Mouse (Mus musculus): ENCODE results near the gene Cox11.

The Cox11 gene

DNA sequence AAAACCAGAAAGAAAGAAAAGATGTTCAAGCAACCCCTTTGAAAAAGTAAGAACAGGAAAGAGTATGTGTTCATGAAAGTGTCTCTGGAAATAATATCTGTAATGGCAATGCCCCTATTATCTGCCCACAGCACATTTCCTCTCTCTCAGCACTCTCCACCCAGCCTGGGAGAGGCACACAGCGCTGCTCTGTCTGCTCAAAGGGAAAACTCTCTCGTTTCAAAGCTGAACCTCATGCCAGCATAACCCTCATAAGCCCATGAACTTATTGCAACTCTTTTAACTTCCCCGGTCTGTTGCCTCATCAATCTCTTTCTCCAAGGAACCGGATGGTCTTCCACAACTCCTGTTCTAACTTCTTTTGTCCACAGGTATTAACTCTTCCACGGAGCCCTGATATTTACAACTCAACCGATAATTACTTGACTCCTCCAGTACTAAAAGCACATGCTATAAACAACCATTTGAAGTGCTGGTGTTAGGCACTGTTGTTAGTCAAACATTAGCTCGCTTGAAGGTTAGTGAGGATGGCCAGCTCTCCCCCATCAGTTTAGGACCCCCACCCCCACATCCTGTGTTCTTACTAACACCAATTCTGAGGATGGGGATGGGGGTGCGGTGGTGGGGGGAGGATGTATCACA lies 26.5 kb downstream of the Cox11 start:
- no peak for DNase-seq (ENCODE audit: low spot score)

DNA sequence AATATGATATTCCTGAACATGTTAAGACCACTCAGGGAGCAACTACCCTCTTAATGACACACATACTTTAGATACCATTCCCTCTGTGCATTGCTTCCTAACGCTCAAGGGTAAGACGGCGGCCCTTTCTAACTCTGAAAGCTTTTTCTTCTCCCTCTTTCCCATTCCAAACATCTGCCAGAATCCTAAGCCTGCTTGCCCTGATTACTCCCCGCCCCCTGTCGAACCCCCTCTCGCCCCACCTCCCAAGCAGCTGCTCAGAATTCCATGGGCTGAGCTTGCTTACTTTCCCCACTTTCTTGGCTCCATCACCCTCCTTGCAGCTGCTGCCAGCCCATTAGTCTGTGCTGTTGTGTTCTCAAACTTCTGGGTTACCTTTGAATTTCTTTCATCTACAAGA lies 27.2 kb downstream of the Cox11 start:
- DNase-seq (ENCODE audit: low spot score): no peak

DNA sequence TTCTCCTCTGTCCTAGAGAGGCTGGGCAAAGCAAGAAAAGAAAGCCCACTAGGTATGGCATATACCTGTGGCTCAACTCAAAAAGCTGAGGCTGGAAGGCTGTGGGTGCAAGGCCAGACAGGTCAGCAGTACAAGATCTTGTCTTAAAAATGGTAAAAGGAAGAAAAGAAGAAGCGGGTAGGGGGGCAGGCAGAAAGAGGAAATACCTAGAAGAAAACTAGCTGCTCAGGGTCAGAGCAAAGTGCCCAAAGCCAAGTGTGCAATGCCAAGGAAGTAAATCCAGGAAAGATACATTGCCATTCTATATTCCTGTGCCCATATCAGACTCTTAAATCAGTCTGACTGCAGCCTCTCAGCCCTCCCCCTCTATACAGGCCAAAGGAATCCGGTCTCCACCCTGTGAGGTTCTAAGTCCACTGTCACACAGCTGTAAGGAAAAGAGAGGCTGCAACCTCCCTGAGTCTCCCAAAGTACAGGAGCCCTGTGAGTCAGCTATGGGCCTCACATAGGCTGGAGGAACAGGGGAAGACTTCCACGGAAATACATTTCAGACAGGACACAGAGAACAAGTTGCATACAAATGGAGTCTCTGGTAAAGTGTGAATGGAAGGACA lies 28.3 kb downstream of the Cox11 start:
- DNase-seq (ENCODE audit: low spot score): no peak

DNA sequence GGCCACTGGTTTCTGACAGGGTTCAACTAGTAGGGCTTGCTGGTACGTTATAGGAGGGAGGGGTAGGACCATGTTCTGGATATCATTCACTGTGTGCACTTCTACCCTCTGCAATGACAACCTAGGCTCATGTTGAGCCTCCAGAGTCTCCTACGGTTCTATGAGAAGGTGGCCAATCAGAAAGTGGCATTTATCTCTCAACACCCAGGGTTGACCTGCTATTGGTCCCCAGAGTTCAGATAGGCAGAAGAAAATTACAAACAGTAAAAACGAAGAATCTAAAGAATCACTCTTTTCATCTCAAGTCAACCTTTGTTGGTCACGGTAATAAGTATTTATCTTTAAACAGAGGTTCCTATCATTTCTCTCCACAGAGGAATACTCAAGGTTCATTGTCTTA lies 28.9 kb downstream of the Cox11 start:
- no peak for DNase-seq (ENCODE audit: low spot score)

DNA sequence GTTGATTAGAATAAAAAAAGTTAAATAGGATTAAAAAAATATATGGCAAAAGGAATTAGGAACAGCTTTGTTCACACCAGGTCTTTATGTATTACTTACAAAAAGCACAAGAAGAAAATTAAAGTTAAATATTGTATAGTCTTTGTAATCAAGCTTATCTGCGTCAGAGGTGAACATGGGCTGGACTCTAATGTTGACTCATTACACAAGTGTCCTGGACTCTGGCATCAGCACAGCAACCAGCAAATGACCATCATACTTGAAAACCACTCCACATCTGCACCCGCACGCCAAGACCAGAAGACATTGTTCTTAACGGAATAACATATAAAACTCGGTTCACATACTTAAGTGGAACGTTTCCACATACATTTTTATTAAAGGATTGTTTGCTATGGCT lies 29.4 kb downstream of the Cox11 start:
- DNase-seq (ENCODE audit: low spot score): no peak

DNA sequence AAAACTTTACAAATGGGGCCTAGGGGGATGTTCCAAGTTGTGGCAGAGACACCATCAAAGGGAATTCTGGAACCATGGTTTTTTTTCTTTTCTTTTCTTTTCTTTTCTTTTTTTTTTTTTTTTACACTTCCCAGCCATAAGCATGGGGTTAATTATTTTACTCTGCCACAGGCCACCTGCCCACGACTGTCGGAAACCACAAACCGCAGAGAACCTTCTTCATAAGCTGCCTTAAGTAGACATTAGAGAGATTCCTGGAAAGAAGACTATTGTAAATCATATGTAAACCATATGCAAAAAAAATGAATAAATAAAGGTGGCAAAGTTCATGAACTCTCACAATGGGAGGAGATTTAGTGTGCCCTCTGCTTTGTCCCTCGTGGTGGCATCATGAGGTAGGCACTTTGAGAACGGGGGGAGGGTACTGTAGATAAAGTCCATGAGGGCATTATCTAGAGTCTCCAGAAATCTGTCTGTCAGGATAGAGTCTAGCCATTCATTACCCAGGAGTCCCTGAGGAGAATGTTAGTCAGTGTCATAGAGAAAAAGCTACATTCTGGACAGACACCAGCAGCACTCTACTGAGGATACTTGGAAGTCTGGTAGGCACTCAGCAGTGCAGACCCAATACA lies 37.6 kb downstream of the Cox11 start:
- DNase-seq (ENCODE audit: low spot score): no peak

DNA sequence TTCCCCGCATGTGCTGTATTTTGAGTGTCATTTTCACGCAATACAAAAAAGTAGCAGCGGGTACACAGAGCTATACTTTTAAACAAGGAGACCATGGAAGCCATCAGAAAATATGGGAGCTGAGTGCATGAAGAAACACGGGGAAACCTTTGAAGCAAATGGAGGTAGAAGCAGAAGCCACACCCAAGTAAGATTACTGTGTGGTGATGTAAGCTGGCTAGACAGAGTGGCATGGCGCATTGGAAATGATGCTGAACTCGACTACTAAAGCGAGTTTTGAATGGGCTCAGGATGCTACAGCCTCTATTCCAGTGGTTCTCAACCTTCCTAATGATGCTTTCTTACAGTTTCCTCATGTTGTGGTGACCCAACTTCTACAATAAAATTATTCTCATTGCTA lies 39.1 kb downstream of the Cox11 start:
- no peak for DNase-seq (ENCODE audit: low spot score)

DNA sequence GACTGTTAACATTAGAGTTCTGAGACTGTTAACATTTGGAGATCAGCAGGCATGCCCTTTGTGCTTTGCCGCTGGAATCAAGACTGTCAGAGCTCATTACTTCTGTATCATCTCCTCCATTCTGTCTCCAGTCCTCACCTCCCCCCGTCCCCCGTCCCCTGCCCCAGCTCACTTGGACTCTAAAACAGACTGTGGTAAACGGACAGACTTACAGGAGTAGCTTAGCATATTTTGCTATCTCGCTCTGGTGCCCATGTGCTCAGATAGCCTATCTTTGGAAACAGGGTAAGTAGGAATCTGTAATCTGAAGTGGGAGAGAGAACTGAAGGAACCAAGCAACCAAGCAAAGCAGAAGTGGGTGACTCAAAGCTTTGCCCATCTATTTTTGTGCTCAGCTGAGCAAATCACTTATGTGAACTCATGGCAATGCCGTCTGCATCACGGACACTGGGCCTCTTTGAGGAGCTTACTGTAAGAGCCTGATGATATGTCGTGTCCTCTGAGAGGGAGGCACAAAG lies 39.9 kb downstream of the Cox11 start:
- DNase-seq (ENCODE audit: low spot score): no peak

DNA sequence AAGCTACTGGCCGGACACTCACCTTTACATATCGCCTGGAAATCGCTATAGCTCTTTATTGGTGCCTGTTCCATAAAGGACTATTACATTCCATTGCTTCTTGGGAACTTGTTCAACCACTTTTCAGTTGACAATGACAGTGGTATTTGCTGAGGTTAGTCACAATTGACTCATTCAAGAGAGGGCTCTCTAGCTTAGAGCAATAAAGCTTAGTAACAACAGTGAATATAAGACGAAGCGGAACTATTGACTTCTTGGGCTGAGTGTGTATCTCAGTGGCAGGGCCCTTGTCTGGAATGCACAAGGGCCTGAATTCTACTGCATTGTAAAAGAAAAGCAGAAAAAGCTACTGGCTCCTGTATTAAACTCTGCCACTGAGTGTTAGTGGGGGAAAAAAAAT lies 40.6 kb downstream of the Cox11 start:
- no peak for DNase-seq (ENCODE audit: low spot score)

DNA sequence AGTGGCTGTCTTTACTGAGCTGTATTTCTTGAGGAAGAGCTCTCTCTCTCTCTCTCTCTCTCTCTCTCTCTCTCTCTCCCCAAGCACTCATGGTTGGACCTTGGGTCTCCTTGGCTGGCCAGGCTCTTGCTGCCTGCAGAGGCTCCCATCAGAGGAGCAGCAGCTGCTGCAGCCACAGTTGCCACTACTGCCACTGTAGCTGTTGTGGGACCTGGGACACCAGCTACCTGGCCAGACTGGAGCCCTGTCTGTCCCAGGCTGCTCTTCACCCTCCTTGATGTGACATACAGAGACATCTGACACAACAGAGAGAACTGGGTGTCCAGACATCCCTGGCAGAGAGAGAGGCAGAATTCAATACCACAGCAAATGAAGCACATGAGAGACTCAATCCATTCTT lies 43.2 kb downstream of the Cox11 start:
- DNase-seq (ENCODE audit: low spot score): no peak

DNA sequence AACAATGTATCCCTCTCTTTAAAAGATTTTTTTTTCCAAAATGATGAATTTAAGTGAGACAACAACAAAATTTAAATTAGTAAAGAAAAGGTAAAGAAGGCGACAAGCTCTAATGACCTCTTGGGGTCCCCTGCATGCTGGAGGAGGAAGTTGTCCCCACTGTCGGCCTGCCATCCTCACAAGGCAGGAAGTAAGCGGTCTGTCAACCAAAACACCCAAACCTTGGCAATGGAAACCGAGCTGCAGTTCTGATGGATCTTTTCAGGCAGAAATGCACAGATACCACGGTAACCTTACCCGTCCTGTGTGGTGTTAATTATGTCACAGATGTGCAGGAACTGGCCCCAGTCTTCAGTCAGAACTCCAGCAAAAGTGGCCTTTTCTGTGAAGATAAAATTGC lies 46.8 kb downstream of the Cox11 start:
- no peak for DNase-seq (ENCODE audit: low spot score)

DNA sequence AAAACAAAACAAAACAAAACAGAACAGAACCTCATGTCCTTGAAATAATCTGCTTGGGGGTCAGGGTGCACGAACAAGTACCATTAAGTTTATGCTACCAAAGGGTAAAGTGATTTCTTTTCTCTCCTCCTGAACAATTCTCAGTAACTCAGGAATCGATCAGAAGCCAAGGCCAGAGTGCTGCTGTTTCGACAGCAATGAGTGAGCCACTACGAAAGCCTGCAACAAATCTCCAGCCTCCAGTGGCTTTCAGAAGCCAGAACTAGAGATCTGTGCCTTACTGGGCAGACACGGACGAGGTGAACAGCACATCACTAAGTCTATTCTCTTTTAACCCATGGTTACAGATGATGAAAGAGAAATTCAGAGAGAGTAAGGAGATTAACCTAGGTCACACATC lies 47.2 kb downstream of the Cox11 start:
- no peak for DNase-seq (ENCODE audit: low spot score)

DNA sequence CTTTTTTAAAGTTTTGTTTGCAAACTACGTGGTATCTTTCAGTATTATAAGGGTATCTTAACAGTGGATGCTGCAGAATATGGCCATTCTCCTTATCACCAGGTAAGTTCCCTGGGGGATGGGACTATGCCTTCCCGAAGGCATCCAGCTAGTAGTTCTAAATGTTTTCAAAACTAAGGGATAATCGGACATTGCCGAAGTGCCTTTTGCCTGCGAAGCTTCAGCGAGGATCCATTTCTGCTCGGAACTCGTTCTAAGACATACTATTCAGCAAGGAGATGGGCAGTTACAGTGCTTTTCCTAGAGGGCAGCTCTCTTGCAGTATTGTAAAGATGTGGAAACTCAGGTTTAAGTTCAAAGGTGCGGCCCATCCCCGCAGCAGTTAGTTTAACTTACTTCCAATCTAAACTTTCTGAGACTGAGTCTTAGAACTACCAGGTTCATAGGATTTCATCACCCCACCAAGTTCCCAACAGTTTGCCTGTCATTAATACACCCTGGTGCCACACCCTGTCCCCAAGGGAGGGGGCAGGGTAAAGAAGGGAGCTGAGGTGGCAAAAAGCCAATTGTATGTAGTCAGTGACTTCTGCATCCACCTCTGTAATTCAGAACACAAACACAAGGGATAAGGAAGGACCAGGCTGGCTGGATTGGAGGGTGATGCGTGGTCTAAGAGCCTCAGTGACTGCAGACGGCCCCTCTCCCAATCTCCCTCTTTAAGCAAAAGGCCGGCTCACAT lies 48.5 kb downstream of the Cox11 start:
- DNase-seq (ENCODE audit: low spot score): no peak

DNA sequence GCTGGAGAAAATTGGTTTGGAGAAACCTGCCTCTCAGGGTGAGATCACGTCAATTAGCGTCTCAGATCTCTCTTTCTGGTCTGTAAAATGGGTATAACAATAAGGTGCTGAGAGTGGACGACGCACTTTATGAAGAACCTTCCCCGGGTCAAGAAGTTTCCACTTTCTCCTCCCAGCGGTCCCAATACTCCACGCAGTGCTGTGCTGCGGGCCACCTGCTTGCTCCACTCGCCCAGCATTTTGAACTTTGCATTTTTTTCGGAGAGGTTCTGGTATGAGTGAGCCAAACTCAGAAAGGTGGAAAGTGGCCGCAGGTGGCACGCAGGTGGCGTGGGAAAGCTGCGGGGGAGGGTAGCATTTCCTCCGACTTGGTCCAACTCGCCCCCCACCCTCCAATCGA lies 49.1 kb downstream of the Cox11 start:
- DNase-seq (ENCODE audit: low spot score): no peak

DNA sequence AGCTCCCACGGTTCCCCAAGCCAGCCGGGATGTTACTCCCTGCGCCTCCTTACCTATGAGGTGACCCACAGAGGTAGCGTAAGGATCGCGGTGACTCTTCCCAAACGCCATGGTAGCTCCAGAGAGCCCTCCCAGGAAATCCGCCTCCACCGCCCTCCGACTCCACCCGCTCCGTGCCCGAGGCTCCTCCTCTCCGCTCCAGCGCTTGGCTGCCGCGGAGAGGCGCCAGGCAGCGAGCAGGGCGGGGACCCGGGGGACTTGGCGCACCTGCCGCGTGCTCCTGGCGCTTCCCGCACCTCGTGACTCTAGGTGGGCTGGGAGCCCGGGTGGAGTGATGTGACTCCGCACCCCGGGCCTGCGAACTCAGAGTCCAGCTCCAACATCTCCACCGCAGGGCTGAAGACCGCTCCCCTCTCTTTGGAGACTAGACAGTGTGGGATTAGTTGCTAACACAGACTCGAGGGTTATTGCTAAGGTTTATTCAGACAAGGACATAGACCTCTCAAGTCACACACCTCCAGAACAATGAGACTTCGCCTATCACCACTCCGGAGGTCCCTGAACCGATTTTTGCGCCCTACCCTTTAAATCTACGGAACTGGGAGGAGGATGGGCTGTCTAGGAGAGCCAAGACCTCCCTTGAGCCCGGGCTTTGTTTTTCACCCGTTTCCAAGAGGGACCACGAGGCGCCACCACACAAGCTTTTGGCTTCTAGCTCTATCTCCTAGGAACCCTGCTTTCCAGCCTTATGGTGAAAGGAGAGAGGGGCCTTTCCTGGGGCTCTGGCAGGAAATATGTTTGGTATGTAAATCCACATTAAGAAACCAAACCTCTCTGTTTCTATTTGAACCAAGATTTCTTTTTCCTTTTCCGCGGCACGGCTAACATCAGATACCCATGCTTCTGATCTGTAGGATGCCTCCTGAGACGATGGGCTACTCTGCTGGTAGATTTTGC lies 49.8 kb downstream of the Cox11 start, which contains the start of gene Tom1l1:
Gene Tom1l1 (minus strand): TSS at position 907 of the 957 bp plus-strand sequence.
- peak; percentile 80 for DNase-seq (ENCODE audit: low spot score)

DNA sequence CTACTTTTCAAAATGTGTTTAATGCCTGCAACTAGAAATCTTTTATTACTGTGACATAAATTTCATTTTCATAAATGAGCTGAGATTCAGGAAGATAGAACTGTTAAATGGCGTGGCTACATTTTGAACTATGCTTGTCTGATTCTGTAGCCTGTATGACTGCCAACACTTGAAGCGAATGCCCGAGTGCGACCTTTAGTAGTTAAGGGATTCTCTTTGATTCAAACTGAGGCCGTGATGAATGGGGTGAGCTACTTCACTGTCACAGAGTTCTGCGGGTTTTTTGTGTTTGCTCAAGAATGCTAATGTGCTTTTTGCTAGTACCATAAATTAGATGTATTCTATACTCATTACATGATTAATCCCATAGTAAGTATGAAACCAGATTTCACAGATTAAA lies 52.4 kb downstream of the Cox11 start:
- DNase-seq (ENCODE audit: low spot score): no peak

DNA sequence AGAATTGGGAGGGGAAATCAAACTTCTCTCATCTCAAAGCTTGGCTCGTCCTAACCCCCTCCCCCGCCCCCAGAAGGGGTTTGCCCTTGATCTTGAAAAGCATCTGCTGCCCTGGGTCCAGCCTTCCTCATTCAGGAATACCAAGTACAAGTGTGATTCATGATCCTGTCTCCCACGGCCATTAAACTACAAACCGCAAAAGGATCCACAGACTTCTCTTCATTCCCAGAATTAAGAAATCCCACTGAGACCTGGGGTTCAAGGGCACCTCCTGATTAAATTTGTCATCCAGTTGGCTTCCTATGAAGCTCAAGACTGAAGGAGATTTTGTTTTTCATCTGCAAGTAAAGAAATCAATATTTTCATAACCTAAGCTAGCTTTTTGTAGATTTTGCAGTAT lies 56.2 kb downstream of the Cox11 start:
- DNase-seq (ENCODE audit: low spot score): no peak

Measured in ovary, adult 18-20 months (tissue).